Mouse (Mus musculus) layer of hippocampus, adult 8-10 months (tissue): ENCODE measurements around the gene Ntpcr. TPM values are rescaled to one million over a fixed set of nuclear protein-coding genes. Genes with fewer than 3 reads are reported as not detected.

Experiments
- DNase-seq, 2 experiments: peaks; one replicate each; pipeline ENCODE4 v3.0.0; 2022; ENCODE audit warnings: low spot score in 2 of 2
- total RNA-seq, 4 experiments: library from RNA; stranded (reverse); gene quantifications; 2 replicates each; pipeline ENCODE4 v1.2.4; 2022

Ntpcr gene
- total RNA-seq, 4 experiments from 2014 or later, result 23.5 to 26.0 (median 24.0) TPM

GRCm38 (mm10) chr8:125725037-125725820 lies 4.5 kb upstream of the Ntpcr start:
- no peak for DNase-seq

GRCm38 (mm10) chr8:125726143-125726542 lies 3.6 kb upstream of the Ntpcr start:
- no peak for DNase-seq

GRCm38 (mm10) chr8:125726986-125727385 lies 2.8 kb upstream of the Ntpcr start:
- DNase-seq, result no peak

- no peak for DNase-seq
Observed at GRCm38 (mm10) chr8:125727797-125728196, 2.0 kb upstream of the Ntpcr start.

GRCm38 (mm10) chr8:125733964-125734956 lies 4.5 kb downstream of the Ntpcr start:
- DNase-seq, result peak; percentile 63 to 82

GRCm38 (mm10) chr8:125738956-125739355 lies 9.2 kb downstream of the Ntpcr start:
- no peak for DNase-seq

GRCm38 (mm10) chr8:125740655-125741054 lies 10.9 kb downstream of the Ntpcr start:
- no peak for DNase-seq

GRCm38 (mm10) chr8:125741377-125741776 lies 11.6 kb downstream of the Ntpcr start:
- DNase-seq, result no peak

- no peak for DNase-seq
Observed at GRCm38 (mm10) chr8:125741855-125742254, 12.1 kb downstream of the Ntpcr start.

GRCm38 (mm10) chr8:125742406-125742805 lies 12.6 kb downstream of the Ntpcr start:
- DNase-seq, result no peak

GRCm38 (mm10) chr8:125744914-125745576 lies 15.3 kb downstream of the Ntpcr start:
- DNase-seq, result no peak

- DNase-seq, result no peak
Observed at GRCm38 (mm10) chr8:125747390-125747789, 17.6 kb downstream of the Ntpcr start.

GRCm38 (mm10) chr8:125750846-125751245 lies 21.1 kb downstream of the Ntpcr start:
- no peak for DNase-seq

- DNase-seq, result no peak
Observed at GRCm38 (mm10) chr8:125755896-125756295, 26.1 kb downstream of the Ntpcr start.

- no peak for DNase-seq
Observed at GRCm38 (mm10) chr8:125756391-125757105, 26.8 kb downstream of the Ntpcr start.

- no peak for DNase-seq
Observed at GRCm38 (mm10) chr8:125757106-125757496, 27.3 kb downstream of the Ntpcr start.

GRCm38 (mm10) chr8:125759022-125759421 lies 29.3 kb downstream of the Ntpcr start:
- no peak for DNase-seq

- no peak for DNase-seq
Observed at GRCm38 (mm10) chr8:125763066-125763786, 33.5 kb downstream of the Ntpcr start.

- no peak for DNase-seq
Observed at GRCm38 (mm10) chr8:125768079-125768478, 38.3 kb downstream of the Ntpcr start.

GRCm38 (mm10) chr8:125772300-125772699 lies 42.5 kb downstream of the Ntpcr start:
- DNase-seq, result no peak
